Comparison of ENCODE assay signal across 8 mouse cellular contexts in genomic region chr11:50603082-50603910, GRCm38 (mm10). TPM values are rescaled to one million over a fixed set of nuclear protein-coding genes. Genes with fewer than 3 reads are reported as not detected.
DNase-seq lines count a peak whose midpoint lies in the region; ATAC-seq and TF ChIP-seq lines count a peak whose summit lies in the region.

No protein-coding gene starts in this region.

- TF ChIP-seq POLR2A in cortical plate, adult 2 months (IDR thresholded peaks at IDR 0.05; ENCODE audit: extremely low read depth, insufficient read depth, low read length), result no peak

- intact Hi-C loops in left cerebral cortex, adult 2 months (cut with DNase I), result loop anchor here (2.0 to 5.0 kb wide), 2 partner anchors 161 to 166 kb away; no protein-coding TSS in a partner anchor

- peaks cover 47% of the 10 kb centered on the region for H3K27me3 ChIP-seq in intestine, postnatal 0 days (replicated peaks; ENCODE audit: control insufficient read depth, insufficient read depth, low read length)
- peaks cover 54% of the 10 kb centered on the region for H3K27me3 ChIP-seq in stomach, embryonic 15.5 days (replicated peaks)

- 2% methylated on average over 51 of the region's 52 CpGs for WGBS in intestine, postnatal 0 days
- 2% methylated on average over 52 of the region's 52 CpGs for WGBS in stomach, embryonic 15.5 days

- H3K4me1 ChIP-seq in cortical plate, adult 2 months (ENCODE audit: control insufficient read depth, insufficient read depth, low read length), result no peaks in the 10 kb centered on the region
- no peaks in the 10 kb centered on the region for H3K4me1 ChIP-seq in intestine, postnatal 0 days (replicated peaks; ENCODE audit: control insufficient read depth, insufficient read depth, low read length)
- H3K4me1 ChIP-seq in stomach, embryonic 15.5 days, result peaks cover 14% of the 10 kb centered on the region

- H3K4me2 ChIP-seq in intestine, postnatal 0 days (replicated peaks; ENCODE audit: low read depth), result peak overlapping the region; percentile 89
- peak overlapping the region; percentile 96 for H3K4me2 ChIP-seq in stomach, embryonic 15.5 days

- H3K36me3 ChIP-seq in intestine, postnatal 0 days (ENCODE audit: control insufficient read depth, insufficient read depth), result no peaks in the 10 kb centered on the region
- no peaks in the 10 kb centered on the region for H3K36me3 ChIP-seq in stomach, embryonic 15.5 days

- ATAC-seq in granulocyte monocyte progenitor cell, adult 5-6 weeks (replicated peaks; ENCODE audit: poor library complexity, severe bottlenecking), result peak; percentile 51
- ATAC-seq in intestine, postnatal 0 days, result peak; percentile 49; the same call in 1 of the 2 replicates
- ATAC-seq in megakaryocyte-erythroid progenitor cell, adult 5-6 weeks (replicated peaks; ENCODE audit: low FRiP score, low TSS enrichment, poor library complexity, severe bottlenecking), result peak; percentile 43; the same call in 1 of the 2 replicates
- ATAC-seq in stomach, embryonic 15.5 days (ENCODE audit: insufficient read depth, low FRiP score, low read depth), result peak; percentile 24; the same call in 1 of the 2 replicates

- H3K9me3 ChIP-seq in intestine, postnatal 0 days (ENCODE audit: control insufficient read depth), result no peaks in the 10 kb centered on the region
- no peaks in the 10 kb centered on the region for H3K9me3 ChIP-seq in stomach, embryonic 15.5 days

- DNase-seq in left cerebral cortex, adult 2 months (ENCODE audit: extremely low spot score in 1 of 2, low spot score in 2 of 2), result peak; percentile 32 to 41
- DNase-seq in left cerebral cortex, adult 8-10 months (ENCODE audit: low spot score in 2 of 2), result no peak
- no peak for DNase-seq in spleen, postnatal 10 days (ENCODE audit: low spot score in 2 of 2)

- H3K9ac ChIP-seq in intestine, postnatal 0 days (ENCODE audit: low read depth, low read length), result peak overlapping the region; percentile 40; the same call in 1 of the 2 replicates
- H3K9ac ChIP-seq in stomach, embryonic 15.5 days, result peak overlapping the region; percentile 58; the same call in 1 of the 2 replicates

- TF ChIP-seq CTCF in left cerebral cortex, adult 2 months (IDR thresholded peaks at IDR 0.05), result peak; percentile 53
- no peak for TF ChIP-seq CTCF in cortical plate, adult 2 months (IDR thresholded peaks at IDR 0.05; ENCODE audit: extremely low read depth, insufficient read depth, low read length)
- TF ChIP-seq CTCF in intestine, postnatal 0 days (IDR thresholded peaks at IDR 0.05; ENCODE audit: low read depth), result peak; percentile 59

- H3K4me3 ChIP-seq in left cerebral cortex, adult 2 months, result peak overlapping the region; percentile 54
- H3K4me3 ChIP-seq in cortical plate, adult 2 months (ENCODE audit: insufficient read depth, low read length), result peak overlapping the region; percentile 42
- H3K4me3 ChIP-seq in intestine, postnatal 0 days (ENCODE audit: low read depth, low read length), result peak overlapping the region; percentile 60
- H3K4me3 ChIP-seq in stomach, embryonic 15.5 days (replicated peaks), result peak overlapping the region; percentile 73

- no peak overlapping the region for H3K27ac ChIP-seq in left cerebral cortex, adult 2 months
- H3K27ac ChIP-seq in cortical plate, adult 2 months (ENCODE audit: insufficient read depth, low read length), result no peak overlapping the region
- H3K27ac ChIP-seq in intestine, postnatal 0 days (ENCODE audit: low read depth, low read length), result no peak overlapping the region
- H3K27ac ChIP-seq in stomach, embryonic 15.5 days, result no peak overlapping the region

RNA-seq across cellular contexts. Expression of gene Adamts2, which starts 1.4 kb away (rescaled TPM):
- total RNA-seq in left cerebral cortex, adult 2 months (2021), result 10 to 100 TPM; 10.9 to 13.0 TPM
- total RNA-seq in left cerebral cortex, adult 8-10 months (2022), result 1 to 10 TPM; 5.7 to 9.0 (median 8.2) TPM
- polyA plus RNA-seq in cortical plate, adult 2 months (2012; rRNA removed), result 8.7 and 10.6 TPM in 2 replicates
- total RNA-seq in granulocyte monocyte progenitor cell, adult 5-6 weeks (2014; fragmentation: Nextera tagmentation), result not detected in 2 replicates
- not detected in 2 replicates for total RNA-seq in granulocyte monocyte progenitor cell, adult 5-6 weeks (2017)
- 4.6 and 4.8 TPM in 2 replicates for polyA plus RNA-seq in intestine, postnatal 0 days (2015; fragmentation: Nextera tagmentation; extraction: Ambion mirVana)
- not detected in 2 replicates for total RNA-seq in megakaryocyte-erythroid progenitor cell, adult 5-6 weeks (2014; fragmentation: Nextera tagmentation)
- not detected in 2 replicates for total RNA-seq in megakaryocyte-erythroid progenitor cell, adult 5-6 weeks (2017)
- polyA plus RNA-seq in stomach, embryonic 15.5 days (2015; fragmentation: Nextera tagmentation; extraction: Ambion mirVana), result 13.3 and 13.6 TPM in 2 replicates

Comparison
In these comparisons a context has a peak if more than half of its experiments do, and no peak if none do; other contexts are left out.
1. DNase-seq: peak in left cerebral cortex, adult 2 months (2 of 2); none in left cerebral cortex, adult 8-10 months (0 of 2) and spleen, postnatal 10 days (0 of 2).
2. RNA of gene Adamts2, which starts 1.4 kb away (total RNA-seq): 10.9 to 13.0 TPM in left cerebral cortex, adult 2 months and 5.7 to 9.0 TPM in left cerebral cortex, adult 8-10 months; not detected in granulocyte monocyte progenitor cell, adult 5-6 weeks and not detected in megakaryocyte-erythroid progenitor cell, adult 5-6 weeks; every median in the first group is over 4 times any median in the second.
3. Peak in every context shown above with its lines, with median percentiles within 50 percentile points of each other: H3K4me3 ChIP-seq and ATAC-seq.